Mouse (Mus musculus) left cerebral cortex, postnatal 25 days (tissue): Measurements from ENCODE around the gene Fgfr2. TPM values are rescaled to one million over a fixed set of nuclear protein-coding genes. Genes with fewer than 3 reads are reported as not detected.
A peak's percentile ranks its signal among the peaks of the same experiment; 100 is the strongest.

Experiments used
- DNase-seq, 2 experiments: peaks; one replicate each; pipeline ENCODE4 v3.0.0; 2022; ENCODE audit warnings: low spot score in 2 of 2, mixed read lengths in 1 of 2
- intact Hi-C: fragments of 180-260 bp; cut with DNase I; formaldehyde crosslinking; loops from one replicate; pipeline ENCODE4 v1.15.1; 2025
- total RNA-seq, 2 experiments: library from RNA; stranded (reverse); gene quantifications; 2 replicates each; pipeline ENCODE4 v1.2.3; 2021

The Fgfr2 gene
- total RNA-seq, 2 experiments from 2014 or later, result 37.1 to 42.0 TPM

- DNase-seq, result peak in 1 of 2 experiments; percentile 47
- intact Hi-C loops, result no loop called here
Observed at GRCm38 (mm10) chr7:130576981-130577380, 2546.2 kb downstream of the Fgfr2 start.

GRCm38 (mm10) chr7:130574211-130574991 lies 2548.7 kb downstream of the Fgfr2 start:
- intact Hi-C loops, result no loop called here
- DNase-seq, result no peak

- no peak for DNase-seq
- intact Hi-C loops, result no loop called here
Observed at GRCm38 (mm10) chr7:130573746-130574145, 2549.4 kb downstream of the Fgfr2 start.

- no peak for DNase-seq
- intact Hi-C loops, result no loop called here
Observed at GRCm38 (mm10) chr7:130572821-130573220, 2550.3 kb downstream of the Fgfr2 start, which contains the start of gene Nsmce4a. TSS of gene Nsmce4a (minus strand) at chr7:130573118.

GRCm38 (mm10) chr7:130570472-130570871 lies 2552.7 kb downstream of the Fgfr2 start:
- intact Hi-C loops, result no loop called here
- DNase-seq, result no peak

- intact Hi-C loops, result no loop called here
- no peak for DNase-seq
Observed at GRCm38 (mm10) chr7:130568783-130569436, 2554.2 kb downstream of the Fgfr2 start.

GRCm38 (mm10) chr7:130564596-130564995 lies 2558.6 kb downstream of the Fgfr2 start:
- peak in 1 of 2 experiments; percentile 39 for DNase-seq
- intact Hi-C loops, result no loop called here

GRCm38 (mm10) chr7:130563880-130564279 lies 2559.3 kb downstream of the Fgfr2 start:
- no peak for DNase-seq
- intact Hi-C loops, result no loop called here

- DNase-seq, result no peak
- intact Hi-C loops, result no loop called here
Observed at GRCm38 (mm10) chr7:130563276-130563675, 2559.9 kb downstream of the Fgfr2 start.

- intact Hi-C loops, result no loop called here
- no peak for DNase-seq
Observed at GRCm38 (mm10) chr7:130560933-130561332, 2562.2 kb downstream of the Fgfr2 start.

GRCm38 (mm10) chr7:130558592-130558991 lies 2564.6 kb downstream of the Fgfr2 start:
- intact Hi-C loops, result no loop called here
- no peak for DNase-seq

GRCm38 (mm10) chr7:130555597-130555996 lies 2567.6 kb downstream of the Fgfr2 start:
- intact Hi-C loops, result no loop called here
- no peak for DNase-seq

GRCm38 (mm10) chr7:130553321-130553720 lies 2569.8 kb downstream of the Fgfr2 start:
- DNase-seq, result no peak
- intact Hi-C loops, result no loop called here

GRCm38 (mm10) chr7:130552780-130553179 lies 2570.4 kb downstream of the Fgfr2 start:
- DNase-seq, result no peak
- intact Hi-C loops, result no loop called here

GRCm38 (mm10) chr7:130547635-130548175 lies 2575.4 kb downstream of the Fgfr2 start:
- no peak for DNase-seq
- intact Hi-C loops, result loop anchor here (2.0 to 5.0 kb wide), 4 partner anchors 29 to 215 kb away; no protein-coding TSS in a partner anchor

GRCm38 (mm10) chr7:130546791-130547484 lies 2576.2 kb downstream of the Fgfr2 start:
- intact Hi-C loops, result loop anchor here (2.0 to 5.0 kb wide), 4 partner anchors 28 to 215 kb away; no protein-coding TSS in a partner anchor
- peak; percentile 90 to 93 for DNase-seq

- DNase-seq, result no peak
- intact Hi-C loops, result loop anchor here (2.0 to 5.0 kb wide), 4 partner anchors 28 to 216 kb away; no protein-coding TSS in a partner anchor
Observed at GRCm38 (mm10) chr7:130546421-130546790, 2576.7 kb downstream of the Fgfr2 start.

GRCm38 (mm10) chr7:130545893-130546292 lies 2577.3 kb downstream of the Fgfr2 start:
- intact Hi-C loops, result loop anchor here (2.0 to 5.0 kb wide), 4 partner anchors 27 to 216 kb away; no protein-coding TSS in a partner anchor

GRCm38 (mm10) chr7:130545401-130545800 lies 2577.7 kb downstream of the Fgfr2 start:
- intact Hi-C loops, result loop anchor here (5.0 kb wide), 2 partner anchors 137 to 217 kb away; no protein-coding TSS in a partner anchor
- no peak for DNase-seq

More at GRCm38 (mm10) chr7:130545893-130546292, 2577.3 kb downstream of the Fgfr2 start:
- no peak for DNase-seq

- no peak for DNase-seq
- intact Hi-C loops, result no loop called here
Observed at GRCm38 (mm10) chr7:130543181-130543580, 2580.0 kb downstream of the Fgfr2 start.
